Mouse (Mus musculus) right cerebral cortex, postnatal 36 days (tissue): ENCODE measurements around the gene Hyls1.
"Not testable (repeated sequence)": the region's sequence is repeated elsewhere in the genome, so short reads cannot be mapped to it uniquely, and the experiment has no call there.

ENCODE experiments used
- DNase-seq, 2 experiments: peaks; one replicate each; pipeline ENCODE4 v3.0.0; 2022; ENCODE audit warnings: low spot score in 2 of 2, mixed read lengths in 1 of 2

Gene Hyls1

DNA sequence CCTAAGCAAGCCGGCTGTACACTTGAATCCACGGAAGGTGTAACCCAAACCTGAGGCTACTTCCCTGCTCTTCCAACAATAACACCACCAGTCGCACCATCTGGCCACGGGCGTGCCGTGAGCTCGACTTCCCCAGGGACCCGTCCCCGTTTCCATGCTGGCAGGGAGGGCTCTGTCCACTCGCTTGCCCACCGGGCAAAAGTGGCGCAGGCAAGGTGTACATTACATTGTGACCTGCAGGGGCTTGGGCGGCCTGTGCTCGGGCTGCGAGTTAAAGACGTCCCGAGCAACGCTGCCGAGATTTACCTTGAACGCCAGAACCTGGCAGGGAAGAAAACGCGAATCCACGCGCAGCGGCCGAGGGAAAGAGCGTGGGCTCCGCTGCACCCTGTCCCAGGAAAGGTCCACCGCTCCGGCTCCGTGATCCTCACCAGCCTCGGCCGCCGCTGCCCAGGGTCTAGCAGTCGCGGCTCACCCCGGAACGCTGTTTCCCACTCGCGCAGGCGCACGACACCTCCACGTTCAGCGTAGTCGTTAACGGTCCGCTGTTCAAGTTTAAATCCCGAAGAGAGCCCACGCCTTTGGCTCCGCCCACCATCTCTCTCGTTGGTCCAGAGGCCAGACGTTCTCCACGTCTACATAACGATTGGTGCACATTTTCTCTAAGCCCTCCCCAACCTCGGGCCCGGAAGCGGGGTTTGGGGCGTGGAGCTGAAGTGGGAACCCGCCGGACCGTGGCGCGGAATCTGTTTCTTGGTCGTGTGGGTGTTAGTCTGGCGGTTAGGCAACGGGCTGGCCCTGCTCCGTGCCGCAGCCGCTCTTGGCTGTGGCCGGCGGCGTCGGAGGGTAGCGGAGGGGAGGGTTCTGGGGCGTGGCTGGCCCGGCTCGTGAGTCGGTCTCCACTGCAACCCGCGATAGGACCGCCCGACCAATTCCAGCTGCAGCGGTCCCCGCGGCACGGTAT lies at the start of gene Hyls1, which contains the start of gene Pate2:
Gene Hyls1, minus strand, starts transcription at position 828 of the 964 bp plus-strand sequence.
Gene Pate2, plus strand, starts transcription at position 714 of the 964 bp plus-strand sequence.
- peak; percentile 89 to 95 for DNase-seq

DNA sequence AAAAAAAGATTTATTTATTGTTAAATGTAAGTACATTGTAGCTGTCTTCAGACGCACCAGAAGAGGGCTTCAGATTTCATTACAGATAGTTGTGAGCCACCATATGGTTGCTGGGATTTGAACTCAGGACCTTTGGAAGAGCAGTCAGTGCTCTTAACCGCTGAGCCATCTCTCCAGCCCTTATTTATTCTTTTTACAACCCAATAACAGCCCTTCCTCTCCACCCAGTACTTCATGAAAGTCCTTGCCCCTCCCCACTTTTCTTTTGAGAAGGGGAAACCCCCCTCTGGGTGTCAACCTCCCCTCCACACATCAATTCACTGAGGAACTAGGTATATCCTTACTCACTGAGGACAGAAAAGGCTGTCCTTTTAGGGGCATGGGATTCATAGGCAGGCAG lies 46.6 kb upstream of the Hyls1 start:
- DNase-seq: not testable (repeated sequence)

DNA sequence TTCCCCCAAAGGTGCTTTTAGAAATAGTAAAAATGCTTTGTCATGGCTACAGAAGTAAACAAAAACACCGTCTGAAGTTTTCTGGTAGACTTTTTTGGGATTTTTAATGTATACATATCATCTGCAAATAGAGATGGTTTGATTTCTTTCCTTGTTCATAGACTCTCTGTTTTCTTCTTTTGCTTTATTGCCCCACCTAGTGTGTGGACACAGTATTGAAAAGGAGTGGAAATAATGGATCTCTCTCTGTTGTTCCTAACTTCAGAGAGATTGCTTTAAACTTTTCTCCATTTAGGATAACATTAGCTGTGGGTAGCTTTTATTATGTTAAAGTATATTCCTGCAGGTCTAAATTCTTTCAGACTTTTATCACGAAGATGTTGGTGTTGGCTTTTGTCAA lies 43.8 kb upstream of the Hyls1 start:
- no peak for DNase-seq

DNA sequence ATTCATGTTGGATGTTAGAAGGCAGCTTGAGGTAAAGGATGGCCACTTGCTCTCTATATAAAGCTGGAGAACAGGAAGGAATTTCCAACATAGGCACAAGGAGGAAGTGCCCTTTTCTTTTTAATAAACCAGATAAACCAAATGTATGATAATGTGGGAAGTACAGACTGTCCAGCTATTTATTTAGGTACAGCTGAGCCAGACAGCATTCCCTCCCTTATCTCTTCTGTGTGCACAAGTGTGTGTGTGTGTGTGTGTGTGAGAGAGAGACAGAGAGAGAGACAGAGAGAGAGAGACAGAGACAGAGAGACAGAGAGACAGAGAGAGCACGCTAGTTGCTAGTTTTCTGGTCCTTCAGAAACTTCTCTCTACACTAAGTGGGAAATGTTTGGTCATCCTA lies 41.6 kb upstream of the Hyls1 start, which contains the start of gene Pate4:
Gene Pate4, minus strand, starts transcription at position 101 of the 400 bp plus-strand sequence.
- no peak for DNase-seq

DNA sequence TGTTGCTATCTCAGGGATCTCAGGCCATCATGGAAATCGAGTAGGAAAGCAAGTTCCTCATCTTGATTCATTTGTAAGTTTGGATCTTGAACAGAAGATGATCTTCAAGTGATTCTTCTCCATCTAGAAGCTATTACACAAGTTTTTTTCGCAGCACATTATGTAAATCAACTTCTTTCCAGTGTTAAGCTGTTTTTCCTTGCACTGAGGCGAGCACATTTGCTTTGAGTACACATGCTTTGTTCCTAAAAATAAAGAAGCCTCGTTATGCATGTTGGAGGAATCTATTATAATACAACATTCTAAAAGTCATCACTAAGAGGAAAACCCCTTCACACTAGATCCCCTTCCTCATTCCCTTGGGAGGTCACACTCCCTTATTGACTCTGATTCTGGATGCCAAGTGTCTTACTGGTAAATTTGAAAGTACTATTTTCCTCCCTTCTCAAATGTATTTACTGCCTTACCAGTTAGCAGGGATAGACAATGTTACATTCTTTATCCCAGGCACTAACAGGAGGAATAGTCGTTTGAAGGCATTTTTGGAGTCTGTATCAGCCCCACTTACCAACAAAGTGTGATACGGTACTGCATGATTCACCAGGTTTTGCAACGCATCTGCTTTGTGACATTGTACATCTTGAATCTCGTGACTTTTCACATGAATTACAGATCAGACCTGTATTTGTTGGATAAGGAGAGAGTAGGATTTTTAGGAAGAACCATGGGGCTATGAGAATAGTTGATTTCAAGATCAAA lies 37.6 kb upstream of the Hyls1 start:
- DNase-seq: peak in 1 of 2 experiments; percentile 12

DNA sequence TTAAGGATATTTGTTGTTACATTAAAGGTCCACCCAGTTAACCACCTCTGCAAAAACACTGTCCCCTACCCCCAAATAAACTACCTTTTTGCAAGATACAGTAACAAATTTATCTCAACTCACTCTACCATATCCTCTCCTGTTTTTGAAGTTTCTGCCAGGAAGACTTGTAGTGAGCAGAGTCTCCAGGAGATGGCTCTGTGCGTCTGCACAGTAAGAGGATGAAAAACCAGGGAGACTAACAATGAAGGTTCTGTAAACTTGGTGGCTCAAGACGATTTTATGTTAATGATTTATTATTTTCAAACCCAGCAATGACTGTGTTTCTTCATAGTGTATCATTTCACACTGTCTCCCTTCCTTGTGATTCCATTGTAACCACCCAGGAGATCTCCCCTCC lies 22.7 kb upstream of the Hyls1 start:
- no peak for DNase-seq

DNA sequence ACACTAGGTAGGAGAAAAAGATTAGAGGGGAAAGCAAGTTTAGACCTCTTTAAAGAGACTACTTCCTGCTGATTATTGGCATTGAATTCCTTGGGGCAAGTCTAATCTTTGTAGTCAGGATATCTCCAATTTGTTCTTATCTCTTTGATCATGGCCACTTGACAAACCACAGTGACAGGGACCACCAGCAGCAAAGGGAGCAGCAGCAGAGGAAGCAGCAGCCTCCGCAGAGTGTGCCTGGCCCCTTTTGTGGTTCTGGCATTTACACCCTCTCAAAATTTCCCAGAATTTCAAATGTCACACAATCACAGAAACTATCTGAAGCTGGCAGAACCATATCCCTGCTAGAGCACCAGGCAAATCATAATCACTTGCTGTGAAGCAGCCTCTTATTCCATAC lies 17.5 kb upstream of the Hyls1 start:
- DNase-seq: no peak

DNA sequence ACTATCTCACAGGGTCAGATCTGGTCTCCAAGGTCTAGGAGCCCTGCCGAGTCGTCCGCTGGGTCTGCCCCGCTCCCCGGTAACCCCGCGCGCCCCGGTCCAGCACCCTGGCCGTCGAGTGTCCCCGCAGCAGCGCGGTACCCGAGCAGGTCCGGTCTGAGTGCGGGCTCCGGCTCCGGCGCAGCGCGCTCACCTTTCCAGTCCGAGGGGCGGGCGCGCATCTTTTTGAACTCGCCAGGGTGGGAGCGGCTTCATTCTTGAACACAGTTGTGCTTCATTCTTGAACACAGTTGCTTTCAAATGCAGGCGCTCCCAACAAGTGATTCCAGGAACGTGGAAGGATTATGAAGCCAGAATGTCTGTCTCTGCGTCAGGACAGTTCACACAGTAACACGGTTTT lies 4.2 kb upstream of the Hyls1 start:
- no peak for DNase-seq

DNA sequence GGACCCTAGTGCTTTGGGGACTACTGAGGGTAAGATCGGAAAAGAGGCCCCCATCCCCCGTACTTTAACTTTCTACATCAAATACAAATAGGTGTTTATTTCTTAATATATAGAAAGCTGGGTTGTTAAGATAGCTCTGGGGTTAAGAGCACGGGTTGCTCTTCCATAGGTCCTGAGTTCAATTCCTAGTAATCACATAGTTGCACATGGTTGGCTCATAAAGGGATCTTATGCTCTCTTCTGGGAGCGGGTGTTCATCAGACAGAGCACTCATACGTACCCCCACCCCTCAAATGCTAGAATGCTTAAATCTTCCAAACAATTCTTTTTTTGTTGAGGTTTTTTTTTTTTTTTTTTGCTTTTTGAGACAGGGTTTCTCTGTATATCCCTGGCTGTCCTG lies 465 bp upstream of the Hyls1 start:
- DNase-seq: no peak

DNA sequence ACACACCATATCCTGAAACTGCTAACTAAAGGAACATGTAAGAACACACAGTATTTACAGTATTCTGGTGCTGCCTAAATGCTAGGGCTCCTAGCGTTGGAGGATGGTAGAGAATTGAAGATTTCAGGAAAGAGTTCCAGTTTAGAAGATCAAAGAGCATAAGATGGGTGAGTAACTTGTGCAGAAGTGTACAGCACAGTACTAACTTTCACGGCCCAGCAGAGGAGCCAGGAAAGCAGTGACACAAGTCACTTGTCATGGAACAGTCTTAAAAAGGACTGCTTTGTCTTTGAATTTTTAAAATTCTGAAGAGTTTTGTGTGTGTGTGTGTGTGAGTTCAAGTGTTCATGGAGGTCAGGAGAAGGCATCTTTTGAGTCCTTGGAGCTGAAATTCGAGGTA lies 2.2 kb downstream of the Hyls1 start:
- DNase-seq: no peak

DNA sequence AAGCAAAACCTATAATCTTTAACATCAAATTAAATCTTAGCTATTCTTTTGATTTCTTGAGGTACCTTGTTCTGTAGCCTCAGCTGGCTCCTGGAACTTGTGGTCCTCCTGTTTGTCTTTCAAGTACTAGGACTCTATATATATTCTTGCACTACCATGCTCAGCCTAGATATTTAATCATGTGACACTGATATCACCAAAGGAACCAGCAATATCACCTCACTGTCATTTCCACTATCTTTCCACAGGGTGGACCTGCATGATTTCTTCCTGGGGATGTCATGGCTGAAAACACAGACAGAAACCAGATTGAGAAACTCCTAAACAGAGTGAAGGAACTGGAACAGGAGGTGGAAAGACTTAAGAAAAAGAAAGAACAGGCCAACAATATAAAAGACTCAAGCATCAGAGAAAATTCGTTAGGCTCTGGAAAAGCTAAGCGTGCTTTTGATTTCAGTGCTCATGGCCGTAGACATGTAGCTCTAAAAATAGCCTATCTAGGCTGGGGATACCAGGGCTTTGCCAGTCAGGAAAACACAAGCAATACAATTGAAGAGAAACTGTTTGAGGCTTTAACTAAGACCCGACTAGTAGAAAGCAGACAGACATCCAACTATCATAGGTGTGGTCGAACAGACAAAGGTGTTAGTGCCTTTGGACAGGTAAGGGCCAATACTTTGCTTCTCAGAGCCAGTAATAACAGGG lies 5.5 kb downstream of the Hyls1 start:
- DNase-seq: no peak

DNA sequence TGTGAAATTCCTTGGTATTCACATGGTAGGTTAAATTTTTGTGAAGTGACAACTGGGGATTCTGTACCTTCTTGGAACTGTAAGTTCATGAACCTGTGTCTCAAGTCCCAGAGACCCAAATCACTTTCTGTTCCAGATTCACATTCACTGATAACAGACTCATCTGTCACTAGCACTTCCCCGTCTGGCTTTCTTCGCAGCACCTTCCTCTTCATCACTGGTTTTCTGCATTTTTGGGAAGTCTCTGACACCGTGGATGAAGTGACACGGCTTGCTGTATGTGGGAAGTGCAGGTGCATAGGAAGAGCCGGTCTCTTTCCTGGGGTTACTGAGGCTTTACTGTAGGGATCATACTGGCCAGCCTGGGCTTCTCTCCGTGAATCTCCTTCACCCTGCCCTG lies 8.6 kb downstream of the Hyls1 start:
- no peak for DNase-seq

DNA sequence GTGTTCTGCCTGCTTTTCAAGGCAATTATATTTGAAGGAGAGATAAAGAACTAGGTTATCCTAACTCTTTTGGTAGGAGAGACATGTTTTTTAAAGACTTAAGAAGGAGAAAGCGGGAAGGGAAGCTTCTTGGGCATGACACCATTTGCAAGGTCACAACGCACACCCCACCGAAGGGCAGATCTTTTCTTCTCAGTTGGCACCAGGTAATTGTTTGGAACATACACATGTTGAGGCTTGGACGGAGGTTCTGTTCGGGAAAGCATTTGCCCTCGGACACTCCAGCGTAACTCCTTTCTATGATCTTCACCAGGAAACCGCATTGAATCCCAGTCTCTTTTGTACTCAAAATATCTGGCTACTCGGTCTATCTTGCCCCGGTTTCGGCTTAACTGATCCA lies 9.1 kb downstream of the Hyls1 start:
- DNase-seq: no peak

DNA sequence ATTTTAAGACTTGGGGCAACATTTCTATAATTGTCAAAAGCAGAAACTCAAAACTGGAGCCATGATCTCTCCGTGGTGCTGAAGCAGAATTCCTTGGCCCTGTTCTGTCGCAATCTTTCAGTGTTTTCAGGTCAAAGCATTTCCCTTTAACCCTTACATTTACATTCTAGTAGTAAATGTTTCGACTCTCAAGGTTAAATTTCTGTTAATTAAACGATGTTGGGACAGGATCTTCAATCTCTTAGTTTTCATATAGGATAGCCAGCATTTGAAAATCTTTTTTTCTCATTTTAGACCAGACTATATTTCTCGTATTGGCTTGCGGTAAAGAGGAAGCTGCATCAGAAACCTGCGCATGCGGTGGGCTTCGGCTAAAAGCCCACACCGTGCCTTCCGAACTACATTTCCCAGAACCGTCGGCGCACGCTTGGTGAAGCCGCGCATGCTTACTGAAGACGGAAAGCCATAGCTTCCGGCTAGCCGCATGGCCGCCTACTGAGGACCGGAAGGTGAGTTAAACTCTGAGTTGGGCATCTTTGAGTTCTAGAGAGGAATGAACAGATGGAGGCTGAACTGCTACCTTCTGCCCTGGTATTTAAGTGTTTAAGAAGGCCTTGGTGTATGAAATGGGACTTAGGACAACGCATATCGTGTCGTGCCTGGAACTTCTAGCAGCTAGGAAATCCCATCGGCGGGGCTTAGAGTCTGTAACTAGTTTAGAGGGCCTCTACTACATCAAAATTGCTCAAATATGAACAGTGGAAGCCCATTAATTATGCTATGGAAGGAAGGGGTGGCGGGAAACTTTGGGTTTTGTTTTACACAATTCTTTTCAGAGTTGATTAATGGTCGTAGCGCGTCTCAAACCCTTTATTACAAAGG lies 10.9 kb downstream of the Hyls1 start:
- peak; percentile 85 to 87 for DNase-seq

DNA sequence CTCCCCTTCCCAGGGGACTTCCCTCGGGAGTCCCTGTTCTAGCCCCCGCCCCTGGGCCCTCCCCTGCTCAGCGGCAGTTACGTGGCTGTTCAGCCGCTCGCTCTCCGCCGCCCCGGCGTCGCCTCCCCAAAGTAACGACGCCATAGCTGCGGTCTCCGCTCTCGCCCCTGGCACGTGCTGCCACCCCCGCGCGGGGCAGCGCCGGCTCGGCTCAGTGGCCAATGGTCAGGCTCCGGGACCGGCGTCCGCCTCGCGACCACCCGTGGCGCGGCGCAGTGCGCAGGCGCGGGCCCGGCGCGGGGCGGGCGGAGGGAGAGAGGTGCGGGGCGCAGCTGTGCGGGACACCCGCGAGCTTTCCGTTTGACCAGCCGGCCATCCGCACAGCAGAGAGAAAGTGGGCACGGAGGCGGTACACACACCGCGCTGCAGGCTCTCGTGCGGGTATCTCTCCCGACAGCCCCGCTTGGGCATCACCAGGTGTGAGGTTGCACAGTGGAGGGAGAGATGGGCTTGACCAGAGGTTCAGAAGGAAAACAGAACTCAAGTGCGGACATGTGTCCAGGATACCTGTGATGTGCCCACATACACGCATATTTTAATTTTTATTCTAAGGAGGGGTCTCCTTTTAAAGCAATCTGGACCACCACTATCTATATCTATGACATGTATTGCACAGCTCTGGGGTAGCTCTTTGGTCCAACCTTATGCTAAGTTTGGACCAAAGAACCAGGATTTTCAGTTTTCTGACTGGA lies 11.8 kb downstream of the Hyls1 start, which contains the start of the genes Ddx25 and Pus3:
Gene Ddx25, minus strand, starts transcription at position 272 of the 752 bp plus-strand sequence.
Gene Pus3, plus strand, starts transcription at position 339 of the 752 bp plus-strand sequence.
- DNase-seq: peak; percentile 60 to 71

DNA sequence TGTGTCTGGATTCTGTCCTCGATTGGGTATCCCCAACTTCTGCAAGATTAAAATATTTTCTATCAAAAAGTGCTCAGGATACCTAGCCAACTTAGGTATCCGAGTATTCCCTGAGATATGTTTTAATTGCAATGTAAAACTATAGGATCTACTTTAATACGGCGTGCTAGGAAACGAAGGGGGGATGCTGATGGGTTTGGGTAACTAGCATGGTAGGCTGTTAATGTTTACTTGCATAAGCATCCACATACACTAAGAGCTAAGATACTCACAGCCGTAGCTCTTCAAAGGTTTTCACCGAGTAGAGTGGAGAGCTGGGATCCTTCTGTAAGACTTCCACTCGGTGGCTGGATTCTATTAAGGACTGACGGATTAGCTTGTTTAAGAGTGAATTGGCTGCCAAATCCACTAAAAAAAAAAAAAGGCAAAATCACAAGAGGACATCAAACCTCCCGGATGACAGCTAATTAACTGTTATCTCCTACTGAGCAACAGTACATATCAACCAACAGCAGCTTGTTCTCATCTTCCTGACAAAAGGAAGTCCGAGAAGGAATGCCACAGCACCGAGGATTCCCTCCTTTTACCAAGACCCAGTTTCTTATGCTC lies 13.6 kb downstream of the Hyls1 start:
- DNase-seq: no peak

DNA sequence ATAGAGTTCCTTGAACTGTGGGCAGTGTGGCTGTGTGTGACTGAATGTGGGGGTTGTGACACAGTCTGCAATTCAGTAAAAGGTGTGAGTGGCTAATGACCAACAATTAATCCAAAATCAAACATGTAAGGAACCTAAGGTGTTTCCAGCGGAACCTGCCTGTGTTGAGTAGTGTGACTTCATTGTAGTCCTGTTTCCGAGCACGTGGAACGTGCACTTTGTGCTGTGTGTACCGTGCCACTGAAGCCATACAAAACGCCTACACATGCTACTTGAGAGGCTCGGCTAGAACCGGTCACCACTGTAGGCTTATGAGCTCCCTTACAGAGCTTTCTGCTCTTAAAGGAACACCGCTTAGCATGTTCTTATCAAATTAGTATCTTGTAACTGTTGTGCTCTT lies 21.7 kb downstream of the Hyls1 start:
- DNase-seq: no peak

DNA sequence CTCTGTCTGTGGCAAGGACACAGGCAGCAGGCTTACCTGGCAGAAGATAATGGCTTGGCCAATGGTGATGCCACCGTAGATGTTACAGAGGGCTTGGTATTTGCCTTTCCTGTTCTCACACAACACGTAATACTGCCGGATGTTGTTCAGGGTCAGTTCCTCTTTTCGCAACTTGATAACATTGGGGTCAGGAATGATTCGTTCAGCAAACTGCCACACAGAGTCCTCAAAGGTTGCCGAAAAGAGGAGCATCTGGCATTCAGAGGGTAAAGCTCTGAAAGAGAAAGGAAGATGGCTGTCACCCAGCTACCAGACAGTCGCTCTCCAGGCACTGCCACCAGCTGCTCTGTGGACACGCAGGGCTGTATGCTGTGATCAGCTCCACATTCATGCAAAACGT lies 23.5 kb downstream of the Hyls1 start:
- DNase-seq: no peak

DNA sequence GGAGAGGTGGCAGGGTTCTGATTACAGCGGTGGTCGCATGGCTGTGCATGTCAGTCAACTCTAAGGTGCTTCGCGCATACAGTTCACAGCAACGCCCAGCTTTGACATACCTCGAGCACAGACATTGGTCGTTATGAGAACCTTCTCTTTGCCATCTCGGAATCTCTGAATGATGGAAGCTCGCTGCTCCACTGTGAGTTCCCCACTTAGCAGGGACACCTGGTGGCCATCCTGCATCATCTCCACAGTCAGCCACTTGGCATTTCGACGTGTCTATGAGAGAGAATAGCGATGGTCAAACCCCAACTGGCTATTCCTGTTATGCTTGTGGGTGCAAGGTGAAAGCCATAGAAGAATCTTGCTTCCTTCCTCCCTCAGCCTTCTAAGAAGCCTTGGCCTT lies 24.5 kb downstream of the Hyls1 start:
- no peak for DNase-seq

DNA sequence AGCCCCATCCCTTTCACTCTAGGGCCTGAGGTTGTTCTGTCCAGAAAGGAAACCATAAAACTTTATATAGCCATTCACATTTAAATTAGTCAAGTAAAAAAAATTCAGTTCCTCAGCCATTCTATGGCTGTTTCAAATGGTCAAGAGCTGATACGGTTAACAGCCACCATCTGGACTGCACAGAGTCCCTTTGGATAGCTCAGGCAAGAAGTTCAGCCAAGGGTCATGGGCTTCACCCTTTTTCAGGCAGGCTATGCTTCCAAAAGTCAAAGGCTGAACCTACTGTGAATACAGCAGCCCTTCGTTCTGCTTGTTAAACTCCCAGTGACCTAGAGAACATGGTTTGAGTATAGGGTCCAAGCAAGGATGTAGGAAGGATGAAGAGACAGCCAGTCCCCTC lies 25.5 kb downstream of the Hyls1 start:
- DNase-seq: no peak
